Mouse (Mus musculus) monocyte, adult 2 months (primary cell): ENCODE data around the gene Lmx1b.

ENCODE experiments used
- DNase-seq, 2 experiments: peaks; one replicate each; pipeline ENCODE4 v3.0.0; 2022; ENCODE audit warnings: low spot score in 2 of 2, low read depth in 1 of 2

The Lmx1b gene

DNA sequence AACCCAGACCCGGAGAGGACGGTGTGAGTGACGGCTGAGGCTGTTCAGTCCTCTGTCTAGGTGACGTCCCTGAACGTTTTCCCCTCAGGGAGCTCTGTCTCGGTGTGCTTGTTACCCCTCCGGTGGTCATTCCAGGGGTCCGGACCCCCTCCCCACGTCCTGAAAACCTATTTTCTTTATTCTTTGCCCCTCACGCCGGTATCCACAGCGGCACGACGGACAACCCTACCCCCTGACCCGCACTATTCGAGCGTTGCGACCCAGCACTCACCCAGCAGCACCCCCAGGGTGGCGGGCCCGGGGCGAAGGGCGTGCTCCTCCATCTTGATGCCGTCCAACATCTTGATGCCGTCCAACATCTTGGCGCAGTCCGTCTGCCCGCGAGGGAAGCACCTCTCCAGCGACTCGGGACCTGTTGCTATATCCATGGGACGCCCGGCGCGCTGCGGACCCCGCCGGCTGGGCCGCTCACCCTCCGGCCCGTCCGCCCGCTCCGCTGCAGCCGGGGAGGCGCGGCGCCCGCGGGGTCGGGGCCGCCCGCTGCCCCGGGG lies at the start of gene Lmx1b:
Lmx1b (minus strand) TSS at position 341 of the 551 bp plus-strand sequence.
- DNase-seq, result no peak

DNA sequence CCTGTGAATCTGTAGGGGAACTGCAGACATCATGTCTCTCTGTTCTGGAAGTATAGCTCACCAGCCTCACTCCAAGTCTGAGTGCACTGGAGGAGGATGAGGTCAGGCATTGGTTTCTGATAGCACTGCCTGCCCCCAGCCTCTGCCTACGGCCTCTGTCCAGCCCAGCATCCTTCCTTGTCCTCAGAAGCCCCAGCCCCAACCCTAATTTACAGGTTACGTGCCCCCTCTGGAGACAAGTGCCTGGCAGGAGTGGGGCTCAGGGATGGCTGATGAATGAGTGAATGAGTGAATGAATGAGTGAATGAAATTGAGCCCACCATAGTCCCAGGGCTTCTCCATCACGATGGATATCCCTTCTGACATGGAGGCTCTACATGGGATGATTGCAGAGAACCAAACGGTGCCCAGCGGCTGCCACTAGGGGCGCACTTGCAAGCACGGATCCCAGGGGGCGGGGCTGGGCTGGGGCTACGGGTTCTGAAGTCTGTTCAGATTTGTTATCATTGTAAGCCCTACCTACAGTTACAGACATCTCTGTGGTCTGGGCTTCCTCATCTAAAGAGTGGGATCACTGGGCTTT lies 49.7 kb upstream of the Lmx1b start:
- no peak for DNase-seq

DNA sequence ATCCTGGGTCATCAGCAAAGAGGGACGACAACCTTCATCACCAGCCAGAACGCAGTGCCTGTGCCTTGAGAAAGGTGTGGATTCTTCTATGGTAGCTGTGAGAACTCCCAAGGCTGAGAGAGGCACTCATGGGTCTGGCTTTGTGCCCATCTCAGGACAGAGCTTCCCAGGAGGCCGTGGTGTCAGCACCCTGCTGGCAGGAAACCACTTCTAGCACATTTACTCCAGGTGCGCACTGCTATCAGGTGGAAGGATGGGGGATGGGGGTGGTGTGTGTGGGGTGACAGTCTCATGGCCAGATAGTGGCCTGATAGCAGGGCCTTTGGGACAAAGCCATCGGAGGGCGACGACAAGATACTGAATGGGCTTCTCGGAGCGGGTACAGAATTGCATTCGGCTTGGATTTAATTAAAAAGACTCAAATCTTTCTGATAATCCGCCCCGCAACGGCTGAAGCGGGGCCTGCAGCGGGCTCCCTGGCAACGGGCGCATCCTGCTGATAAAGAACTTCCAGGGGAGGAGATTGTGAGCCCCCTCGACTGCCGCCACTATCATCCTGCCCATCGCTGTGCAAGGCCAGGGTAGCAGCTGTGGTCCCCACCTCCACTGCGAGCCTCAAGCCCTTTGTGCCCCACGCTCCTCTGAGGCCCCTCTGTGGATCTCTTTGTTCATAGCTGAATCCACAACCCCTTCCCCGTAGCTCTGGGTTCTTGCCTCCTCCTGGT lies 49.0 kb upstream of the Lmx1b start:
- DNase-seq, result no peak

DNA sequence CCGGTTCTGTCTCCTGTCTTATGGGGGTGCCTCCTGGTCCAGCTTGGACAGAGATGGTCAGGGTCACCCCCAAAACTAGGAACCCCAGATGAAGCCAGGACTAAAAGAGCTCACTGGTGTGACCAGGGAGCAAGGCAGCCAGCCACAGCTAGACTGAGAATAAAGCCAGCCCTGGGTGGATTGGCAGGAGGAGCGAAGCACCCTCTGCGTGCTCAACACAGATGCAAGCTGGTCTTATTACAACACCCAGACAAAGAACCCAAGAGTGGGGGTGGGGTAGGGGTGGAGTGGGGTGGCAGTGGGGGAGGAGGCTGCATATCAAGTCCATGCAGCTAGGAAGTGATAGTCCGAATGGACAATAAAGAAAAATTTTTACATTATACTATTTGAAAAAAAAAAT lies 43.3 kb upstream of the Lmx1b start:
- no peak for DNase-seq

DNA sequence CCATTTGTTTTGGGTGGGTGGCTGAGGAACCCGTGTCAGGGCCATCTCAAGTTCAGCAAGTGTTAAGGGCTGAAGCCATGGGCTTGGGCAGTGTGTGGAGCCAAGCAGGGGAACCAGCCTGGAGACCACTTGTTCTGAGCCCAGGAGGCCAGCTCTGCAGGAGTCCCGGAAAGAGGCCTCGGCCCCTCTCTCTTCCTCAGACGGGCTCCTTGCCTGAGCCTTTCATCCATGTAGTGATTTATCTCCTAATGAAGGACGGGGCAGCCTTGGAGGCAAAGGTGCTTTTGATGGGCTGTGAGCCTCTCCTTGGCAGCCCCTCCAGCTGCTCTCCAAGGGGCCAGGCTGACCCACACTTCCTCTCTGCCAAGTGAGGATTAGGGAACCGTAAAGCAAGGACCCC lies 42.8 kb upstream of the Lmx1b start:
- DNase-seq, result no peak

DNA sequence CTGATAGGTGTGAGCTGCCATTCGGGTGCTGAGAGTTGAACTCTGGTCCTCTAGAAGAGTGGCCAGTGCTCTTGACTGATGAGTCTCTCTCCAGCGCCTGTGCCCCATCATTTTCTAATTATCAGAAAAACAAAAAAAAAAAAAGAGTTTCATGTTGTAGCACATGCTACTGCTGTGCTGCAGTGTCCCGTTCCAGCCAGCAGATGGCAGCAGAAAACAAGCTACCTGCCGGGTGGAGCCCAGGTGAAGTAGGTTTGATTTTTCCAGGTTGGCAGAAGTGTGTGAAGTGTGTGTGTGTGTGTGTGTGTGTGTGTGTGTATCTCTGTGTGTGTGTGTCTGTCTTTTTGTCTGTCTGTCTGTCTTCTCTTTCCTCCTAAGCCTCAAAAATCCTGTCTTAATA lies 41.9 kb upstream of the Lmx1b start:
- DNase-seq, result no peak

DNA sequence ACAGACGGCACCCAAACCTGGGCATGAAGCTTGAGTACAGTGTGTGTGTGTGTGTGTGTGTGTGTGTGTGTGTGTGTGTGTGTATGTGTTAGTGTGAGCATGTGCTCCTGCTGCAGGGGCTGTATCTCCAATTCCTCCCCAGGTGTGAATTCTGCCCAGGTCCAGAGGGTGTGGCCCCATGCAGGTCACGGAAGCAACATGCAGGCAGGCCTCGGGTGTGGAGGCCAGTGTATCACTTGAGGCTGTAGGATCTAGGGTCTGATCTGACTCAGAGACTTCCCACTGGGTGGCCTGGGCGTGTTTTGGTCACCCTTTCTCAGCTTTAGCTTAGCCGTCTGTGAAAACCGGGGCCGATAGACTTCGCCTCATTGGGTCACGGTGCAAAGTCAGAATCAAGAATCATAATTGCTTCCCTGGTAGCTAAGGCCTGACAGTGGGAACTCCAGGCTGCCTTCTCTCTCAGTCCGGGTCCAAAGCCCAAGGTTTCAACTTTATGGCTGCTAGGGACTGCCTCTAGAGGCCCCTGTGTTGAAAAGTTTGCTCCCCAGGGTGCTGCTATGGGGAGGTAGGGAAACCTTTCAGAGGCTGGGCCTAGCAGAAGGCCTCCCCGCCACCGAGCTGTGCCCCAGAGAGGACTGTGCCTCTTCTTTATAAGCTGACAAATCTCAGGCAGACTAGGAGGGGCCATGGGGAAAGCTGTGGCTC lies 38.8 kb upstream of the Lmx1b start:
- DNase-seq, result no peak

DNA sequence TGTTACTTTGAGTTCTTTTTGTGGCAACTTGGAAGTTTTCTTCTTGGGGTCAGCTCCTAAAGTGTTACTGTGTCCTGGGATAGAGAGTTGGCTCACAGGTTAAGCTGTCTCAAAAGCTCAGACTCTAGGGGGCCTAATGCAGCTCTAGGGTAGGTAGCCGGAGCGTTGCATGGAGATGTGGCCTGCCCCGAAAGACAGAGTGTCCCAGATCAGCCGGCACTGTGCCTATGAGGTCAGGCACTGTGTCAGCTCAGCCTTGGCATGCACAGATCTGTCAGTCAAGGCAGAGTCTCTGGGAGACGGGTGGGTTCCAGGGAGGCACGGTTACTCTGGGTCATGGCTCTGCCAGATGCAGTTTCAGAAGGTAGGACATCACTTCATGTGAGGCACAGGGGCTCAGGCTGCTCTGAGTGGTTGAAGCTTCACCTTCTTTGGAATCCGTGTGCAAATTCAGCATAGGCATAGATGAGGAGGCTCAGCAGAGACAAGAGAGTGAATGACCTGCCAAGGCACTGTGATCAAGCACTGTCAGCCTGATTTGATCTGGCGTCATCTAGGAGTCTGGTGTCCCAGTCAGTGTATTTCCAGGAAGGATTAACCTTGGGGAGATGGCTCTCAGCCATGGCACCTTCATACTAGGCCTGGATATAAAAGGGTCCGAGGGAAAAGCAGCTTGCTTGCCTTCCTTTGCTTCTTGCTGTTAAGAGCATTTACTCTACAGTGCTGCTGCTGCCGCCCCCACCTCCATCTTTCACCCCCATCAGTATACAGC lies 32.6 kb upstream of the Lmx1b start:
- DNase-seq, result no peak

DNA sequence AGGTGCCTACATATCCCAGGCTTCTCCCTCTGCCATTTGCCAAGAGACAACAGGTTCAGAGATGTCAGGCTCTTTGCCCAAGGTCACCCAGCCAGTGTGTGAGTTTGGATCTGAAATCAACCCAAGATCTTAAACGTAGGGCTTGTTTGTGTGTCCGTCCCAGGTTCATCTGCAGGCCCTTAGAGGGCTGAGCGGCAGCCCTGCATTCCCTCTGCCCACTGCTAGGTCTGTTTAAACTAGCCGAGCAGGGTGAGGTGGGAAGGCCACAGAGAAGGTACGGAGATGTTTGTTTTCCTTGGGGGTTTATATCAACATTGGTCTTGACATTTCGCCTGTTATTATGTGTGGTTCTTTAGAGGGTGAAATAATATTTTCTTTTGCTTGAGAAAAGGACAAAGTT lies 28.4 kb upstream of the Lmx1b start:
- no peak for DNase-seq

DNA sequence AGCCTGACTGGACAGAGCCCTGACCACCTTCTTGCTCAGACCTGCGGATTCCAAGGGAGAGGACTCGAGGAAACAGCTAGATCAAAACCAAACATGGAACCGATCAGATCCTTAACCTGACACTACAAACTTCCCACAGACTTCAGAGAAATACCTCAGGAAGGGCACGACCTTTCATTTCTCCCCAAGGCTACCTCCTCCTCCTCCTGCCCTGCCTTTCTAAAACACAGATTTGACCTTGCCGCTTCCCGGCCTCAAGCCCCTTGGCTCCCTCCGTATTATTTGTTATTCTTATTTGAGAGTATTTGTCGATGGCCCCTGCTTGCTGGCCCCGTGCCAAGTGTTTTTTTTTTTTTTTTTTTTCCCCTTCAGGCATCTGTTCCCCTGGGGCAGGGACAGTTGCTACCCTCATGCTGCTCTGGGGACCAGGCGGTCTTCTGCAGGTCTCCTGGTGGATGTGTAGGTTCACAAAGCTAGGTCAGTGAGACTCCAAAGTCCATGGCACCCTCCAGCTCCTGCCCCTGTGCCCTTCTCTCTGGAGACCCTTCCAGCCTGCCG lies 26.2 kb upstream of the Lmx1b start:
- DNase-seq, result no peak

DNA sequence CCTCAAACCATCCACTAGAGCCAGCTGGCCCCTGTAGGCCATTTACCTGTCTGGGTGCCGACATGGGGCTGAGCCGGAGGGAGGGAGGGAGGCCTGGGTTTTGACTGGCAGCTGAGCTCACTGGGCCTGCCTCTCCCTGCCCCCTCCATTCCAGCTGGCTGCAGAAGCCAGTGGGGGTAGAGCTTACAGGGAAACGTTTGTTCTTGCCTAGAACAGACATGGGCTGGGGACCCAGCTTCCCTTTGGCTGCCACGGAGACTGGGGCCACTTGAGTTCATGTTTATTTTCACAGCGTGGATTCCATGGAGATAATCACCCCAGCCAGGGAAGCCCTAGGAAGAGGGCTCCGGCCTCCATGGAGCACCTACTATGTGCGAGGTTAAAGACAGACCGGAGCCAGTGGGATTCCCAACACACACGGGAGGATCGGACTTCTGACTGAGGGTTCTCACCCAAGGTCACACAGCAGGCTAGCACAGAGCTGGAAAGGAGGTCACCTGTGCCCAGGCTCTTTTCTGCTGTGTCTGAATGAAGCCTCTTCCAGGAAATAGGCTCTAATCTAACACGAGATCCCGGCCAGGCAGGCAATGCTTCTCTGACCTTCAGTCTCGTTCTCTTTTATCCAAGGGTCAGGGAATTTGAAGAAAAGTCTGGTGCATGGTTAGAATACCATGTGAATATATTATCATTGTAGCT lies 25.2 kb upstream of the Lmx1b start:
- DNase-seq, result no peak

DNA sequence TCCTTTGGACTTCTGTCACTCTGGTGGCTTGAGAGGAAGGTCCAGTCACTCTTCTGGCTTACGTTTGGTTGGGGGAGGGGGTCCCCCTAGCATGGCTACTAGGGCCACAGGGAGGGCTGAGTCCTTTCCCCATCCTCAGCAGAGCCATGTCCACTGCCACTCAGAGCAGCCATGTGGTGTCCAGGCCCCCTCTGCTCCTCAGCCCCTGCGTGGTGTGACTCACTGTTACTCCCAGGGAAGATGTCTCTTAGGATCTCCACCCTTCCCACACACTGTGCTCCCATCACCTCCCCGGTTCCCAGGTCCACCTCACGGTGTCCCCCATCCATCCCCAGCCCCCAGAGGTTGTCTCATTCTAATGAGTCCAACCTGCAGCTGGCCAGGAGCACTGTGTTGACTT lies 24.4 kb upstream of the Lmx1b start:
- no peak for DNase-seq

DNA sequence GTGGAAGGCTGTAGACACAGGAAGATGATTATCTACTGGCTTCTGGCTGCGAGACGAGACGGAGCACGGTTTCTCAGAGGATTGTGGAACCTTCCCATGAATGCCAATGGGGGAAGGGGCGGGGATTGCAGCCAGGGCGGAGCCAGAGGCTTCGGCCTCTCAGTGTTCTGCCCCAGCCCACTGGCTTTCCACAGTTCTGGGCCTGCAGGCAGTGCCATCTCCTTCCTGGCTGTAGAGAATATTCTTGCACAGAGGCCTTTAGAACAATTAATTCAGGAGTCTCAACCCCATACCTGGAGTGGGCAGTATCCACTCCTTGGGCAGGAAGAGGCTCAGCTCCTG lies 18.9 kb upstream of the Lmx1b start:
- DNase-seq, result no peak

DNA sequence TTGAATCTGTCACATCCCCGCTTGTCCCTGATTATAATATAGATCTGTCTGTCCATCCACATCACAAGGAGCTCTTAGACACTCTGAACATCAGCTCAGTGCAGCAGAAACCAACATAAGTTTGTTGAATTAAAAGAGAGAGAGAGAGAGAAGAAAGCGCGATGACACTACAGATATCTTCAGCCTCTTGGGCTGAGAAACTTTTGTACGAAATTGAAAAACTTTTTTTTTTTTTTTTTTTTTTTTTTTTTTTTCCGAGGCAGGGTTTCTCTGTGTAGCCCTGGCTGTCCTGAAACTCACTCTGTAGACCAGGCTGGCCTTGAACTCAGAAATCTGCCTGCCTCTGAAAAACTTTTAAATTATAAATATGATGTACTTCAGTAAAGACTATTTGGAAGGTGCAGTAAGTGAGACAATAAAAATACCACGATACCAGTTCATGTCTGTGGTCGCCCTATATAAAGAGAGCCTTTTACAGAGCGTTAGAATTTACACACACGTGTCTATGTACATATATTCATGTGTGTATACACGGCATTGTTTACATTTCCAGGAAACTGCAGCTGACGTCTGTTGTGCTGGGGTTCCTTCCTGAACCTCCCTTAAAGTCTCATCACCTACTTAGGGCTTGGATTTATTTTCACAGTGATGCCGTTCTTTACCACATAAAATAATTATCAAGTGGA lies 18.4 kb upstream of the Lmx1b start:
- DNase-seq, result no peak

DNA sequence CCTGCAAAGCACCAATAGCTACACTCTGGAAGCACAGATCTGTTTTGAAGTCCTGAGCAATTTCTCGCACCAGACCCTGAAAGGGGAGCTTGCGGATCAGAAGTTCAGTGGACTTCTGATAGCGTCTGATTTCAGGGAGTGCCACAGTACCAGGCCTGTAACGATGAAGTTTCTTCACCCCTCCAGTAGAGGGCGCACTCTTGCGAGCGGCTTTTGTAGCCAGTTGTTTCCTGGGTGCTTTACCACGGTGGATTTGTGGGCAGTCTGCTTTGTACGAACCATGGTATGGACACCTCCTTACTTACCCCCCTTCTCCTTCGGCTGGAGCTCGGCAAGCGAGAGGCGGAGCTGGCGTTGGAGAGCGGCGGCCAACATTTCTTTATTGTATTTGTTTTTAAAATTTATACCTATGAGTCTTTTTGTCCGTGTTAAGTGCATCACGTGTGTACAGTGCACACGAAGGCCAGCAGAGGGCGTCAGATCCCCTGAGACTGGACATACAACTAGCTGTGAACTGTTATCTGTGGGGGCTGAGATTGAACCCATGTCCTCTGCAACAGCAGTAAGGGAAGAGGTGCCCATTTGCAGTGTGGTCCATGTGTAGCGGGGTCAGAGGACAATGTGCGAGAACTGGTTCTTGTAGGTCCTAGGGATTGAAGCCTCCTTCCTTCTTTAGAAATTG lies 12.3 kb upstream of the Lmx1b start:
- no peak for DNase-seq

DNA sequence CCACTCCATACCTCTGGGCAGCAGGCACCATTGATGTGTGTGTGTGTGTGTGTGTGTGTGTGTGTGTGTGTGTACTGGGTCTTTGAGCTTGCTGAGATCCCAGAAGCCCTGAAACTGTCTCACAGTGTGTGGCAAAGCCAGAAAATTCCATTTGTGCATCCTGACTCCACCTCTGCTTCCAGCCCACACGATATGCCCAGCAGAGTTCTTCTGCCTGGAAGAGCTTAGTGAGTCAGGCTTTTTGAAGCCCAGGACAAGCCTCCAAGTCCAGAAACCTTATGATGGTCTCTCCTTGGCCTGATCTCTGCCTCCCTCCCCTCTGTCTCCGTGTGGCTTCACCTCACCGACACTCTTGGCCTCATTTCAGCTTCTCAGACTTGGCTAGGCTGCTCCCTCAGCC lies 9.1 kb upstream of the Lmx1b start:
- DNase-seq, result no peak

DNA sequence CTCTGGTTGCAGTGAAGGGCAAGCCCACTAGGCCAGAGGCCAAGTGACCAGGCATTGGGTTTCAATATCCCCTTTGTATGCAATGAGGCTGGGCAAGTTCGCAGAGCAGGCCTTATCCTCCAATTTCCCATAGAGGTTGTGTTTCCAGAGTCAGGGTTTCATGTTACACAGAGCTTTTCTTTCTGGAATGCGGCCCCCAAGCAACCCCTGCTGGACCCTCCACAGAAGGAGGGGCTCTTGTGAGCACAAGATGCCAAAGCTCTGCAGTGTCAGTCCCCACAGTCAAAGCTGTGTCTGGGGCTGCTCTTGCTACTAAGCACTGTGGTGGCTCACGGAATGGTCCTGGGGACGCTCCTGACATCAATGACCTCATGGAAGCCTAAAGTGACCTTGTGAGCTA lies 8.6 kb upstream of the Lmx1b start:
- no peak for DNase-seq

DNA sequence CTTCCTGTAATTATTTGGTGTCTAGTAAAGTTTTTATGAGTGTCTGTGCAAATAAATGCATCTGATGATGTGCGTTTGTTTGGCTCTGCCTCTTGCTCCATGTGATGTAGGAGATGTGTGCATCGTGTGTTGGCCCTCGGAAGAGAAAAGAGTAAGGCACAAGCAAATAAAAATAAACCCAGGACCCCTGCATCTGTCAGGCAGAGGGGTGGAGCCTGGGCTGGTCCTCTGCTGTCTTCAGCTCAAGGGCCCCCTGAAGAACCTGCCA lies 5.9 kb upstream of the Lmx1b start:
- DNase-seq, result no peak

DNA sequence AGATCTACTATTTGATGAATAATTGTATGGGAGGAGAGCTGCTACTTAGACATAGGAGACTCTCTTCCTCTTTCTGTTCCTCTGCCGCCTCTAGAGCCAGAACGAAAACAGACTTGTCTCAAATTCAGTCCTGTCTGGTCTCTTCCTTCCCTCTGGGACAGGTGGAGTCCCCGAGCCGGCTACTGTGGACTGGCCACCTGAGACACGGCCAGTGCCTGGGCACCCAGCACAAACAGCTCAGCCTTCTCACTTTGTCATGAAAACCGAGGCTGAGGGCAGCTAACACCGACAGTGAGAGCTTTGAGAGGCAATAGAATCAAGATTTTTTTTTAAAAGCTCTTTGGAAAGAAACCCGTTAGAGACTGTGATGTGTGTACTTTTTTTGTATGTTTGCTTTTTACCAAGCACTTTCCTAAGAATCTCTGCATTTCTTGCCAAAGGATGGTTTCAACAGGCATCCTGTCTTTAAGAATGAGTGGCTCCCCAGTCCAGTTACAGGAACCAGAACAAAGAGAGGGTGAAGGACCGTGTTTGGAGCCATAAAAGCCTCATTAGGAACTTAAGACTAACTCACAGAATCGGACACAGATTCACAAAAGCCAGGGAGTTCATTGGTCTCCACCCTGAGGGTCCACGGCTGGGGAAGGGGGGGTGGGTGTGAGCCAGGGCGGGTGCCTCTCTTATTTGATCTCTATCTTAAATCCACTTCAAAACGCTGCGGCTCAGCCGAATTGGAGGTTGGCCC lies 5.4 kb upstream of the Lmx1b start:
- no peak for DNase-seq
